Mouse (Mus musculus) liver, embryonic 16.5 days (tissue): ENCODE data around the gene Fras1. TPM values are rescaled to one million over a fixed set of nuclear protein-coding genes. Genes with fewer than 3 reads are reported as not detected.

ENCODE experiments used
- ATAC-seq: fragments of 200-750 bp; cut with Nextera tagmentation; 2 replicates; pipeline ENCODE4 v1.8.0; 2017; ENCODE audit warnings: low read depth, mild to moderate bottlenecking, moderate number of reproducible peaks, moderate library complexity
- H3K27ac ChIP-seq: fragments of 300-500 bp; sonication (generic); 2 replicates; pipeline ENCODE4 v1.5.1; 2014; ENCODE audit warnings: mild to moderate bottlenecking, low read length
- H3K27me3 ChIP-seq: fragments of 300-500 bp; sonication (generic); 2 replicates; pipeline ENCODE4 v1.6.1; 2014; ENCODE audit warnings: low read depth, low read length, mixed read lengths; ENCODE audit not compliant: control insufficient read depth, insufficient read depth
- H3K36me3 ChIP-seq: fragments of 300-500 bp; sonication (generic); 2 replicates; pipeline ENCODE4 v1.6.1; 2014; ENCODE audit warnings: mild to moderate bottlenecking; ENCODE audit not compliant: control insufficient read depth, insufficient read depth
- H3K4me1 ChIP-seq: fragments of 300-500 bp; sonication (generic); 2 replicates; pipeline ENCODE4 v1.6.1; 2014; ENCODE audit warnings: low read depth, low read length, mixed read lengths; ENCODE audit not compliant: control insufficient read depth
- H3K4me2 ChIP-seq: fragments of 300-500 bp; sonication (generic); 2 replicates; pipeline ENCODE4 v1.6.1; 2014; ENCODE audit warnings: low read depth, low read length, mixed read lengths
- H3K4me3 ChIP-seq: fragments of 300-500 bp; sonication (generic); 2 replicates; pipeline ENCODE4 v1.5.1; 2014; ENCODE audit warnings: low read depth, mild to moderate bottlenecking, low read length
- H3K9ac ChIP-seq: fragments of 300-500 bp; sonication (generic); 2 replicates; pipeline ENCODE4 v1.6.1; 2014; ENCODE audit warnings: low read depth, low read length
- H3K9me3 ChIP-seq: fragments of 300-500 bp; sonication (generic); replicated peaks from 2 replicates; pipeline ENCODE4 v1.6.1; 2016; ENCODE audit warnings: low read length; ENCODE audit not compliant: control insufficient read depth
- WGBS: fragments of 180-500 bp; shearing (Covaris S2); extraction: QIAGEN DNeasy Blood & Tissue Kit; methylation state at CpG from one replicate; pipeline ENCODE4 v1.1.7; 2014; ENCODE audit not compliant: insufficient replicate concordance; 5-methylcytosine and 5-hydroxymethylcytosine counted together
- polyA plus RNA-seq: library from polyadenylated mRNA; unstranded; fragments of >200 nt; fragmentation: Nextera tagmentation; extraction: Ambion mirVana; gene quantifications from 2 replicates; pipeline ENCODE4 v1.2.1, GENCODE M21; 2015

Gene Fras1
- polyA plus RNA-seq, 1 experiment from 2014 or later = 1.1 TPM

DNA sequence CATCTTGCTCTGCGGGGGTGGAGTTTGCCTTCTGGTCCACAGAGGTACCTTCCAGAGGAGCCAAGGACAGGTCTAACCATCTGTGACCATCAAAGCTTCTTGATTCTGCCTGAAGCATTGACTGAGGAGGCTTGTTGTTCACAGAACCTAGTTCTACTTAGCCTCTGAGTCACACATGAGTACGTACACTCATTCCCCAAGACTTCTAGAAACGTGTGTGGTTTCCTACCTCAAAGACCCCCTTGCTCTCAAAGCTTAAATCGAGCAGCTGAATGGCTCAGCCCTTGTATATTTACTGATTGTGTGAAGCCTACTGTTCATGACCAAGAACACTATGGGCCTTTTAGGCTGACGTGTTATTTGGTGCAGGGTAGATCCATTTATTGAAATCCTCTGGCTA, 344.8 kb downstream of the Fras1 start:
- WGBS = 51% methylated on average over 5 of the region's 5 CpGs
- H3K36me3 ChIP-seq = no peaks in the 10 kb centered on the region
- no peaks in the 10 kb centered on the region for H3K4me1 ChIP-seq
- no peak overlapping the region for H3K9ac ChIP-seq
- no peak overlapping the region for H3K27ac ChIP-seq
- H3K27me3 ChIP-seq = no peaks in the 10 kb centered on the region
- no peak overlapping the region for H3K4me3 ChIP-seq
- H3K9me3 ChIP-seq = no peaks in the 10 kb centered on the region
- no peak for ATAC-seq
- no peak overlapping the region for H3K4me2 ChIP-seq

DNA sequence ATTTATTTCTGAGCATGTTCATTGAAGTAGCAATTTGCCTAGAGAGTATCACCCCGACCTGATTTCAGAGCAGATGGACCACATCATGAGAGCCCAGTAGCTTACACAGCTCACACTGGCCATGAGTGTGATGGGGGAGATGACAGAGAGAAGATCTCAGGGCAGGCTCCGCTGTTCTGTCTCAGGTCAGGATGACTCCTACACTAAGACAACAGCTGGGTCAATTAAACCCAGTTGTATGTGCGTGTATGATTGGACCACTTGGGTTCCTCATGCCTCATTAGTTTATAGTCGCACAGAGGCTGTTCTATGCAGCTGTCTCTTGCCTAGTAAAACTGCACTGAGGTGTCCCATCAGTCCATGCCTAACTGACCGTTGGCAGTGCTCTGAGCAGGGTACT, 345.5 kb downstream of the Fras1 start:
- no peak overlapping the region for H3K9ac ChIP-seq
- 66% methylated on average over 5 of the region's 5 CpGs for WGBS

DNA sequence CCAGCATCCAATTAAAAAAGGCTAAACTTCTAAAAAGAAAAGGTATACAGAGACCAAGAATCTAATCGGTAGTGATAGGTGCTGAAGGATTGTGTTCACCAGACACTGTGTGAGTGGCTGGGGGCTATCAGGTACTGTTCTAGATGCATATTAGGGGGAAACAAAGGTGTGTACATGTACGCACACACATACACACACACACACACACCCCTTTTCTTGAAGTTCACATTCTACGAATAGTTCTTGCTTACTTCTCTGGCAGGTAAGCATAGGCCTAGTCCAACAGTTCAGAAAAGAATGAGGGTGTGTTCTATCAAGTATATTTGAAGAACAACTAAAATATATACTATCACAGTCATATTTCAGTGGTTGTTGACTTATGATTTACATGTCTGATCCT, 348.9 kb downstream of the Fras1 start:
- Histone ChIP-seq H3K9me3 (no peaks in the 10 kb centered on the region), H3K36me3 (no peaks in the 10 kb centered on the region), H3K4me1 (no peaks in the 10 kb centered on the region), H3K27ac (no peak overlapping the region), H3K4me2 (no peak overlapping the region), H3K4me3 (no peak overlapping the region), H3K9ac (no peak overlapping the region), H3K27me3 (no peaks in the 10 kb centered on the region)
- WGBS = 59% methylated on average over 3 of the region's 3 CpGs
- no peak for ATAC-seq

More for the DNA sequence above, 345.5 kb downstream of the Fras1 start:
- Histone ChIP-seq H3K27ac (no peak overlapping the region), H3K27me3 (no peaks in the 10 kb centered on the region), H3K4me3 (no peak overlapping the region), H3K4me1 (no peaks in the 10 kb centered on the region), H3K4me2 (no peak overlapping the region), H3K9me3 (no peaks in the 10 kb centered on the region), H3K36me3 (no peaks in the 10 kb centered on the region)
- ATAC-seq = no peak

DNA sequence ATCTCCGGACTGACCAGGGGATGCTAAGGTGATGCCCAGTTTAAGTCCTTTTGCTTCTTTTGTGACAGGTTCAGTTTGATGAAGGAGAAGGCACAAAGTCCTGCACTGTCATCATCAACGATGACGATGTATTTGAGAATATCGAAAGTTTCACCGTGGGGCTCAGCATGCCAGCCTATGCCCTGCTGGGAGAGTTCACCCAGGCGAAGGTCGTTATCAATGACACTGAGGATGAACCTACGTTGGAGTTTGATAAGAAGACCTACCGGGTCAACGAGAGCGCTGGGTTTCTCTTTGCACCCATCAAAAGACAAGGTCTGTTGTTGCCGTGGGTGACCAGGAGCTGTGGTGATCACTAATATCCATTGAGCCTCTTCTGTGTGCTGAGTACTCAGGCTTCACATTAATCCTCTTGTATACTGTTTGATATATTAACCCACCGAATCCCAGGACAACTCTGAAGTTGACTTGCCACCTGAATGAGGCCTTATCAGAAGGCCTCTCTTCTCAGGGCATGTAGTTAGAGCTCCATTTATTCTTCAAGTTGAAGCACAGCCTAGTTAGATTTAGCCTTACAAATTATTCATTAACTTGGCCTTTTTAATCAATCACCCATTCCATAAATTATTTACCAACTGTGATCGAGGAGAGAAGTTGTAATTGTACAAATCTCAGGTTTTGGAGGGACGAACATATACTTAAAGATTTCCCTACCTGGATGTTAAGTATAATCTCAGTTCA, 365.6 kb downstream of the Fras1 start:
- Histone ChIP-seq H3K27ac (0 out of 2 replicates have a peak overlapping the region, but pooled peaks have one; percentile 19), H3K9me3 (no peaks in the 10 kb centered on the region), H3K36me3 (no peaks in the 10 kb centered on the region), H3K9ac (no peak overlapping the region), H3K4me3 (peak overlapping the region; percentile 26), H3K4me2 (peak overlapping the region; percentile 37), H3K4me1 (no peaks in the 10 kb centered on the region), H3K27me3 (no peaks in the 10 kb centered on the region)
- WGBS = 68% methylated on average over 15 of the region's 15 CpGs
- no peak for ATAC-seq

DNA sequence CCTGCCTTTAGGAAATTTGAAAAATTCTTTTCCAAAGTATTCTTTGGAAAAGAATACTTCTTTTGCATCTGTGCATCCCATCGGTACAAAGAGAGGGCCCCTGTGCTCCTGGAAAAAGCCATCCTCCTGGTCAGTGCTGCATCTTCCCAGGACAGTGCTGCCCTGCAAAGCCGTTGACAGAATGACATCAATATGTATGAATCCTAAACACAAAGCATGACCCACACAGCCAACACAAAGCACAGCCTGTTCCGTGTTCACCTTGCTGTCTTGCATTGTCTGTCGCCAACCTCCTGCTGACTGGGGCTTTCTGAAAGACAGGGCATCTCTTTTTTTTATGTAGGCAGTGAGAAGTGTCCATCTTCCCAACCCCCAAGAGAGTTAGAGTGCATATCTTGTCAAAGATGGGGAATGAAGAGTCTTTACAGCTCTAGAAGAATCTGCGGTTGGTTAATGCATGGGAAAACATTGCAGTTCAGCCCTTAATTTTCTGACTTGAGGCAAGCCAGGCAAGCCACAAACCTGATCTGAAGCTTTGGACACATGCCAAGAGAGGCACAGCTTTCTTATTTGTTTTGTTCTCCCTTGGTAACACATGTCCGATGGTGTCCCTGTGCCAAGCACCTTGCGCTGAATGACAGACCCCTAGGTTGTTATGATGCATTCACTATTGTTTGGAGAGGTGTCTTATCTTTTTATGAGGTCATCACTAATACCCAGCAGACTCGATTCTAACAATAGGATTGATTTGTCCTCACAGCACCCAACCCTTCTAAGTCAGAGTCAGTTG, 373.6 kb downstream of the Fras1 start:
- Histone ChIP-seq H3K9ac (no peak overlapping the region), H3K4me2 (no peak overlapping the region), H3K4me1 (no peaks in the 10 kb centered on the region), H3K27me3 (no peaks in the 10 kb centered on the region), H3K9me3 (no peaks in the 10 kb centered on the region), H3K27ac (no peak overlapping the region), H3K36me3 (no peaks in the 10 kb centered on the region), H3K4me3 (no peak overlapping the region)
- WGBS = 63% methylated on average over 8 of the region's 8 CpGs
- ATAC-seq = no peak

DNA sequence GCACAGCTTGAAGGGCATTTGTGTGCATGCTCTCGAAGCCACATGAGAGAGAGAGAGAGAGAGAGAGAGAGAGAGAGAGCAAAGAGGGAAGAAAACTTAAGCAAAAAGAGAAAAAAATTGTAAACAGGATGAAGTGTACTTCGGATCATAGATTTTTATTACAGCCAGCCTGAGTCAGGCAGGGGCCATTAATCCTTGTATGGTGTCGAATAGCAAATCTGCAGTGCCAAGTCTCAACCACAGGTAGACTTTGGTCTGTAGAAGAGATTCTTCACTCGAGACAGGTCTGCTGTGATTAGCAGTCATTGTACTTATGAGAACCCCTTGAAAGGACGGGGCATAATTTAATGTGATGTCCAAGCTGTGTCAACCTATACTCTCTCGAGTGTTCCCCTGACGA, 383.9 kb downstream of the Fras1 start:
- Histone ChIP-seq H3K4me1 (no peaks in the 10 kb centered on the region), H3K4me3 (no peak overlapping the region), H3K9ac (no peak overlapping the region), H3K27ac (no peak overlapping the region), H3K36me3 (no peaks in the 10 kb centered on the region), H3K9me3 (no peaks in the 10 kb centered on the region), H3K4me2 (no peak overlapping the region), H3K27me3 (no peaks in the 10 kb centered on the region)
- ATAC-seq = no peak
- 57% methylated on average over 7 of the region's 7 CpGs for WGBS

DNA sequence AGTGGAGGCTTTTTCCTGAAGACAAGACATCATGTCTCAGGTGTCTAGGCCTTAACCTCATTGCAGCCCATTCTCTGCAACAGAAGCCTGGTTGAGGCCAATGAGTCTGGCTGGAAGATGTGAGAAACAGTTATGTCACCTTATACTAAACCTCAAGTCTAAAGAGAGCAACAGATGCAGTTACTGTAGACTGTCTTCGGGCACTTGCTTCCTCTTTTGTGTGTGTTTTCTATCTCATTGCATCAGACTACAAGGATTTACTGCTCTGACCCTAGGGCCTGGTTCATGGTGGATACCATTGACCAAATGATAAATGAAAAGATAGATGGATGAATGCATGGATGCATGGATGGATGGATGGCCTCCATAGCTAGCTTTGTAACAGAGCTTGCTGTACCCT, 388.3 kb downstream of the Fras1 start:
- no peak overlapping the region for H3K27ac ChIP-seq
- no peaks in the 10 kb centered on the region for H3K9me3 ChIP-seq
- no peak overlapping the region for H3K4me2 ChIP-seq
- ATAC-seq = no peak
- H3K4me3 ChIP-seq = no peak overlapping the region
- 26% methylated on average over 1 of the region's 1 CpGs for WGBS
- H3K27me3 ChIP-seq = no peaks in the 10 kb centered on the region
- H3K9ac ChIP-seq = no peak overlapping the region
- H3K4me1 ChIP-seq = no peaks in the 10 kb centered on the region
- no peaks in the 10 kb centered on the region for H3K36me3 ChIP-seq

DNA sequence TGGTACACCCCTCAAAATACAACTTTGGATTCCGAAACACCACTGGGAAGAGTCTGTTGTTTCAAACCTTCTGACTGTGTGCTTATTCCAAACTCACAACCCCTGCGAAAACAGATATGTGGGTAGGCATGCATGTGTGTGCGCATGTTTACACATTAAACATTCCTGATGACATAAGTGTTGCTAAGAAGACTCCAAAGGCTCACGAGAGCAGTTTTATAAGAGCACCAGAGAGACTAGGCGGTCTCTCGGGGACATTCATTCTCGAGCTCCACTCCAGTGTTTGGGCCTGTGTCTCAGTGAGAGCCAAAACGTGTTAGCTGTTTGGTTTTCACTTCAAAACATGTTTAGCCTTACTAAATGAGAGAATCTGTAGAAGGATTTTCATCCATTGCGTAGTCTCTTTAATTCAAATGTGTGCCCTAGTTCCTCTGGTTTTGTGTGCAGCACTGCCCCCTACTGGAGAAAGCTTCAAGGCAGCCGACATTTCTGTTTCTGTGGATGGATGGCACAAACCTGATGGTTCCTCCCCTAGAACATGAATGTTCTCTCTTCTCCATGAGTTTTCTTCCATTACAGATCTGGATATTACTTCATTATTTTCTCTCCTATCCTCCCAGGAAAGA, 395.2 kb downstream of the Fras1 start:
- no peak for ATAC-seq
- no peaks in the 10 kb centered on the region for H3K27me3 ChIP-seq
- WGBS = 58% methylated on average over 10 of the region's 10 CpGs

More for the DNA sequence above, 395.2 kb downstream of the Fras1 start:
- Histone ChIP-seq H3K27ac (no peak overlapping the region), H3K4me3 (no peak overlapping the region), H3K36me3 (no peaks in the 10 kb centered on the region), H3K4me2 (no peak overlapping the region), H3K4me1 (no peaks in the 10 kb centered on the region), H3K9ac (no peak overlapping the region), H3K9me3 (no peaks in the 10 kb centered on the region)
